Mouse (Mus musculus) intestine, embryonic 15.5 days (tissue): ENCODE results near the gene Wwp2. TPM values are rescaled to one million over a fixed set of nuclear protein-coding genes. Genes with fewer than 3 reads are reported as not detected.

ENCODE experiments used
- ATAC-seq: fragments of 200-750 bp; cut with Nextera tagmentation; 2 replicates; pipeline ENCODE4 v1.8.0; 2017; ENCODE audit warnings: moderate TSS enrichment, moderate library complexity
- H3K27ac ChIP-seq: fragments of 300-500 bp; sonication (generic); 2 replicates; pipeline ENCODE4 v1.5.1; 2015; ENCODE audit warnings: mild to moderate bottlenecking, inconsistent platforms
- H3K27me3 ChIP-seq: fragments of 300-500 bp; sonication (generic); replicated peaks from 2 replicates; pipeline ENCODE4 v1.6.1; 2015; ENCODE audit warnings: inconsistent platforms
- H3K36me3 ChIP-seq: fragments of 300-500 bp; sonication (generic); 2 replicates; pipeline ENCODE4 v1.6.1; 2015; ENCODE audit warnings: inconsistent platforms
- H3K4me1 ChIP-seq: fragments of 300-500 bp; sonication (generic); replicated peaks from 2 replicates; pipeline ENCODE4 v1.6.1; 2015; ENCODE audit warnings: inconsistent platforms
- H3K4me2 ChIP-seq: fragments of 300-500 bp; sonication (generic); replicated peaks from 2 replicates; pipeline ENCODE4 v1.6.1; 2015; ENCODE audit warnings: mild to moderate bottlenecking, inconsistent platforms
- H3K4me3 ChIP-seq: fragments of 300-500 bp; sonication (generic); replicated peaks from 2 replicates; pipeline ENCODE4 v1.5.1; 2015; ENCODE audit warnings: inconsistent platforms
- H3K9ac ChIP-seq: fragments of 300-500 bp; sonication (generic); 2 replicates; pipeline ENCODE4 v1.6.1; 2015; ENCODE audit warnings: inconsistent platforms
- H3K9me3 ChIP-seq: fragments of 300-500 bp; sonication (generic); 2 replicates; pipeline ENCODE4 v1.6.1; 2016; ENCODE audit warnings: inconsistent platforms
- WGBS: fragments of 180-500 bp; shearing (Covaris S2); methylation state at CpG from one replicate; pipeline ENCODE4 v1.1.7; 2015; 5-methylcytosine and 5-hydroxymethylcytosine counted together
- polyA plus RNA-seq: library from polyadenylated mRNA; unstranded; fragments of >200 nt; fragmentation: Nextera tagmentation; extraction: Ambion mirVana; gene quantifications from 2 replicates; pipeline ENCODE4 v1.2.1, GENCODE M21; 2015

The Wwp2 gene
- polyA plus RNA-seq, 1 experiment from 2014 or later = 39.2 TPM

GRCm38 (mm10) chr8:107522555-107522833, 86.3 kb downstream of the Wwp2 start:
- no peaks in the 10 kb centered on the region for H3K27me3 ChIP-seq
- peaks cover 4% of the 10 kb centered on the region for H3K4me1 ChIP-seq
- no peak overlapping the region for H3K4me2 ChIP-seq
- ATAC-seq = no peak
- H3K36me3 ChIP-seq = no peaks in the 10 kb centered on the region
- H3K9me3 ChIP-seq = no peaks in the 10 kb centered on the region
- 0 out of 2 replicates have a peak overlapping the region, but pooled peaks have one; percentile 6 for H3K27ac ChIP-seq
- no peak overlapping the region for H3K4me3 ChIP-seq
- WGBS = 49% methylated on average over 4 of the region's 4 CpGs
- no peak overlapping the region for H3K9ac ChIP-seq

- Histone ChIP-seq H3K9me3 (no peaks in the 10 kb centered on the region), H3K4me3 (no peak overlapping the region), H3K9ac (no peak overlapping the region), H3K4me1 (peaks cover 4% of the 10 kb centered on the region), H3K36me3 (no peaks in the 10 kb centered on the region), H3K4me2 (no peak overlapping the region), H3K27ac (no peak overlapping the region), H3K27me3 (no peaks in the 10 kb centered on the region)
- WGBS = 86% methylated on average over 4 of the region's 4 CpGs
- no peak for ATAC-seq
These were observed 88.4 kb downstream of the Wwp2 start for GRCm38 (mm10) chr8:107524535-107524934.

- no peaks in the 10 kb centered on the region for H3K4me1 ChIP-seq
- no peaks in the 10 kb centered on the region for H3K36me3 ChIP-seq
- H3K4me3 ChIP-seq = no peak overlapping the region
- ATAC-seq = no peak
- no peak overlapping the region for H3K27ac ChIP-seq
- no peak overlapping the region for H3K9ac ChIP-seq
- 88% methylated on average over 6 of the region's 6 CpGs for WGBS
- no peak overlapping the region for H3K4me2 ChIP-seq
- no peaks in the 10 kb centered on the region for H3K27me3 ChIP-seq
- no peaks in the 10 kb centered on the region for H3K9me3 ChIP-seq
These were observed 92.6 kb downstream of the Wwp2 start for GRCm38 (mm10) chr8:107528786-107529185.

- no peak overlapping the region for H3K27ac ChIP-seq
- no peaks in the 10 kb centered on the region for H3K36me3 ChIP-seq
- no peak overlapping the region for H3K4me2 ChIP-seq
- no peaks in the 10 kb centered on the region for H3K27me3 ChIP-seq
- no peak overlapping the region for H3K9ac ChIP-seq
- H3K4me3 ChIP-seq = no peak overlapping the region
- 79% methylated on average over 4 of the region's 4 CpGs for WGBS
- no peaks in the 10 kb centered on the region for H3K9me3 ChIP-seq
- no peak for ATAC-seq
- no peaks in the 10 kb centered on the region for H3K4me1 ChIP-seq
These were observed 101.3 kb downstream of the Wwp2 start for GRCm38 (mm10) chr8:107537472-107537871.

GRCm38 (mm10) chr8:107540623-107541022, 104.5 kb downstream of the Wwp2 start:
- WGBS = 90% methylated on average over 12 of the region's 12 CpGs
- peaks cover 6% of the 10 kb centered on the region; the same call in 1 of the 2 replicates for H3K4me1 ChIP-seq
- no peaks in the 10 kb centered on the region for H3K9me3 ChIP-seq
- ATAC-seq = no peak
- no peaks in the 10 kb centered on the region for H3K27me3 ChIP-seq
- no peaks in the 10 kb centered on the region for H3K36me3 ChIP-seq
- no peak overlapping the region for H3K9ac ChIP-seq
- no peak overlapping the region for H3K4me2 ChIP-seq
- no peak overlapping the region for H3K4me3 ChIP-seq
- no peak overlapping the region for H3K27ac ChIP-seq

GRCm38 (mm10) chr8:107541369-107541768, 105.2 kb downstream of the Wwp2 start:
- H3K9ac ChIP-seq = no peak overlapping the region
- ATAC-seq = no peak
- H3K4me2 ChIP-seq = no peak overlapping the region
- H3K27me3 ChIP-seq = no peaks in the 10 kb centered on the region
- H3K27ac ChIP-seq = no peak overlapping the region
- H3K4me1 ChIP-seq = peaks cover 6% of the 10 kb centered on the region; the same call in 1 of the 2 replicates
- 89% methylated on average over 4 of the region's 4 CpGs for WGBS
- no peak overlapping the region for H3K4me3 ChIP-seq
- H3K9me3 ChIP-seq = no peaks in the 10 kb centered on the region
- no peaks in the 10 kb centered on the region for H3K36me3 ChIP-seq

GRCm38 (mm10) chr8:107542151-107542550, 106.0 kb downstream of the Wwp2 start:
- H3K4me3 ChIP-seq = no peak overlapping the region
- no peak overlapping the region for H3K9ac ChIP-seq
- H3K4me1 ChIP-seq = peaks cover 6% of the 10 kb centered on the region; the same call in 1 of the 2 replicates
- no peaks in the 10 kb centered on the region for H3K27me3 ChIP-seq
- H3K36me3 ChIP-seq = no peaks in the 10 kb centered on the region
- no peak for ATAC-seq
- H3K4me2 ChIP-seq = no peak overlapping the region
- 88% methylated on average over 3 of the region's 3 CpGs for WGBS
- no peak overlapping the region for H3K27ac ChIP-seq
- no peaks in the 10 kb centered on the region for H3K9me3 ChIP-seq

- H3K9ac ChIP-seq = no peak overlapping the region
- H3K27ac ChIP-seq = no peak overlapping the region
- H3K4me3 ChIP-seq = no peak overlapping the region
- no peaks in the 10 kb centered on the region for H3K27me3 ChIP-seq
- H3K36me3 ChIP-seq = no peaks in the 10 kb centered on the region
- no peak for ATAC-seq
- 89% methylated on average over 11 of the region's 11 CpGs for WGBS
- no peak overlapping the region for H3K4me2 ChIP-seq
- no peaks in the 10 kb centered on the region for H3K9me3 ChIP-seq
- H3K4me1 ChIP-seq = peaks cover 6% of the 10 kb centered on the region; the same call in 1 of the 2 replicates
These were observed 107.5 kb downstream of the Wwp2 start for GRCm38 (mm10) chr8:107543714-107544113.

GRCm38 (mm10) chr8:107544211-107544610, 108.0 kb downstream of the Wwp2 start:
- no peaks in the 10 kb centered on the region for H3K27me3 ChIP-seq
- H3K4me3 ChIP-seq = no peak overlapping the region
- no peak overlapping the region for H3K9ac ChIP-seq
- no peak overlapping the region for H3K4me2 ChIP-seq
- H3K4me1 ChIP-seq = peaks cover 6% of the 10 kb centered on the region; the same call in 1 of the 2 replicates
- H3K36me3 ChIP-seq = no peaks in the 10 kb centered on the region
- no peaks in the 10 kb centered on the region for H3K9me3 ChIP-seq
- ATAC-seq = no peak
- WGBS = 70% methylated on average over 8 of the region's 8 CpGs
- H3K27ac ChIP-seq = no peak overlapping the region

GRCm38 (mm10) chr8:107544651-107545174, 108.5 kb downstream of the Wwp2 start:
- peaks cover 6% of the 10 kb centered on the region; the same call in 1 of the 2 replicates for H3K4me1 ChIP-seq
- peak; percentile 58 for ATAC-seq
- no peaks in the 10 kb centered on the region for H3K27me3 ChIP-seq
- H3K36me3 ChIP-seq = 0 out of 2 replicates have a peak, but pooled peaks cover under 1% of the 10 kb centered on the region
- peak overlapping the region; percentile 48 for H3K27ac ChIP-seq
- H3K9ac ChIP-seq = no peak overlapping the region
- WGBS = 51% methylated on average over 10 of the region's 10 CpGs
- no peak overlapping the region for H3K4me2 ChIP-seq
- H3K9me3 ChIP-seq = no peaks in the 10 kb centered on the region
- H3K4me3 ChIP-seq = no peak overlapping the region

GRCm38 (mm10) chr8:107545621-107546152, 109.5 kb downstream of the Wwp2 start:
- no peak for ATAC-seq
- H3K27ac ChIP-seq = no peak overlapping the region

GRCm38 (mm10) chr8:107546154-107546553, 110.0 kb downstream of the Wwp2 start:
- Histone ChIP-seq H3K4me3 (no peak overlapping the region), H3K9me3 (no peaks in the 10 kb centered on the region), H3K4me2 (no peak overlapping the region), H3K9ac (no peak overlapping the region), H3K36me3 (0 out of 2 replicates have a peak, but pooled peaks cover 2% of the 10 kb centered on the region), H3K27ac (no peak overlapping the region), H3K27me3 (no peaks in the 10 kb centered on the region), H3K4me1 (peaks cover 6% of the 10 kb centered on the region; the same call in 1 of the 2 replicates)
- ATAC-seq = no peak
- 96% methylated on average over 4 of the region's 4 CpGs for WGBS

More at GRCm38 (mm10) chr8:107545621-107546152, 109.5 kb downstream of the Wwp2 start:
- Histone ChIP-seq H3K27me3 (no peaks in the 10 kb centered on the region), H3K4me2 (no peak overlapping the region), H3K36me3 (0 out of 2 replicates have a peak, but pooled peaks cover 2% of the 10 kb centered on the region), H3K9ac (no peak overlapping the region), H3K4me1 (peaks cover 6% of the 10 kb centered on the region; the same call in 1 of the 2 replicates), H3K4me3 (no peak overlapping the region), H3K9me3 (no peaks in the 10 kb centered on the region)
- WGBS = 92% methylated on average over 11 of the region's 11 CpGs

- H3K4me1 ChIP-seq = peaks cover 6% of the 10 kb centered on the region; the same call in 1 of the 2 replicates
- no peak overlapping the region for H3K9ac ChIP-seq
- ATAC-seq = no peak
- no peak overlapping the region for H3K4me2 ChIP-seq
- WGBS = 83% methylated on average over 8 of the region's 8 CpGs
- no peak overlapping the region for H3K4me3 ChIP-seq
- H3K9me3 ChIP-seq = no peaks in the 10 kb centered on the region
- 0 out of 2 replicates have a peak, but pooled peaks cover 2% of the 10 kb centered on the region for H3K36me3 ChIP-seq
- H3K27ac ChIP-seq = no peak overlapping the region
- H3K27me3 ChIP-seq = no peaks in the 10 kb centered on the region
These were observed 110.7 kb downstream of the Wwp2 start for GRCm38 (mm10) chr8:107546817-107547216.
